Mouse (Mus musculus): Measurements from ENCODE around the gene 1700016K19Rik. TPM values are rescaled to one million over a fixed set of nuclear protein-coding genes. Genes with fewer than 3 reads are reported as not detected.
A peak's percentile ranks its signal among the peaks of the same experiment; 100 is the strongest.

1700016K19Rik gene
- 2.1 and 2.6 TPM in 2 replicates for polyA plus RNA-seq (2015; fragmentation: Nextera tagmentation; extraction: Ambion mirVana)

- 13% methylated on average over 34 of the region's 36 CpGs for WGBS
- Histone ChIP-seq H3K4me1 (ENCODE audit: control insufficient read depth, insufficient read depth, low read length) (peaks cover 10% of the 10 kb centered on the region; the same call in 1 of the 2 replicates), H3K27ac (ENCODE audit: low read length) (no peak within 1 kb of the TSS), H3K9me3 (ENCODE audit: control insufficient read depth, low read length) (no peaks in the 10 kb centered on the region), H3K4me2 (ENCODE audit: low read depth, low read length) (peak within 1 kb of the TSS; percentile 87), H3K4me3 (ENCODE audit: low read length) (peak within 1 kb of the TSS; percentile 74), H3K36me3 (ENCODE audit: control insufficient read depth, insufficient read depth, low read length) (no peaks in the 10 kb centered on the region), H3K9ac (ENCODE audit: low read depth, low read length) (peak within 1 kb of the TSS; percentile 69), H3K27me3 (replicated peaks; ENCODE audit: control insufficient read depth, insufficient read depth, low read length) (no peaks in the 10 kb centered on the region)
- ATAC-seq = peak; percentile 85
These were observed at the start of gene 1700016K19Rik for GRCm38 (mm10) chr11:75999440-76000155. Gene 1700016K19Rik (plus strand): TSS chr11:75999912.

DNA sequence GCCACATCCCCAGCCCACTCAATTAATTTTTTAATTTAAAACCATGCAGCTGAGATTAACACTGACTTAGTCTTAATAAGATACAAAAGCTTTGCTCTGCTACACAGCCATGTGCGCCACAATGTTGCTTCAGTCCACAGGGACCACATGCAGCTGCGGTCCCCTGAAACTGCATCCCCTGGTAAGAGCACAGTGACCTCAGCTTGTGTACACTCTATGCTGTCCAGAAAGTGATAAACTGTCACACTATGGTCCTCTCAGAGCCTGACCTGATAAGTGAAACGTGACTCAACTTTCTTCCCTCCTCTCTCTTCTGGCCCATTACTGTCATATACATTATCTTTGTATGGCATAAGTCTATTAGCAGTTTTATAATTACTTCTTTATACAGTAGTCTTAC is 49.3 kb upstream of the 1700016K19Rik start:
- H3K9me3 ChIP-seq (ENCODE audit: control insufficient read depth, low read length) = no peaks in the 10 kb centered on the region
- no peak overlapping the region for H3K27ac ChIP-seq (ENCODE audit: low read length)
- ATAC-seq = no peak
- no peaks in the 10 kb centered on the region for H3K36me3 ChIP-seq (ENCODE audit: control insufficient read depth, insufficient read depth, low read length)
- H3K4me1 ChIP-seq (ENCODE audit: control insufficient read depth, insufficient read depth, low read length) = peaks cover 22% of the 10 kb centered on the region
- H3K4me3 ChIP-seq (ENCODE audit: low read length) = no peak overlapping the region
- no peaks in the 10 kb centered on the region for H3K27me3 ChIP-seq (replicated peaks; ENCODE audit: control insufficient read depth, insufficient read depth, low read length)
- H3K9ac ChIP-seq (ENCODE audit: low read depth, low read length) = no peak overlapping the region
- WGBS = 63% methylated on average over 3 of the region's 3 CpGs
- H3K4me2 ChIP-seq (ENCODE audit: low read depth, low read length) = no peak overlapping the region

DNA sequence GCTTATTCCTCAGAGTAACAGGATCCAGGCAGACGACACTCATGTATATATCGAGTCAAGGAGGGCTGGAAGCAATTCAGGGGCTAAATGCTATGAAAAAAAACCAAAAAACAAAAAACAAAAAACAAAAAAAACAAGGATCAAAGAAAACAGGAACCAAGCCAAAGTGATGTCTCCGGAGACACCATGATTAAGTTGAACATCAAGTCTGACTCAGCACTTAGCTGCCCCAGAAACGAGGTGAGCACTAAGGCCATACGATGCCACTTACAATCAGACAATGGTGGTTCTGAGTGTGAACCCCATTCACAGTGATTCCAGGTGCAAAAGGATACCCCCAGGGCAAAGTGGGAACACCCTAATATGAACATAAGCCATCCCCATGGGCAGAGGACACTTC is 47.8 kb upstream of the 1700016K19Rik start:
- peaks cover 13% of the 10 kb centered on the region for H3K4me1 ChIP-seq (ENCODE audit: control insufficient read depth, insufficient read depth, low read length)
- H3K9me3 ChIP-seq (ENCODE audit: control insufficient read depth, low read length) = no peaks in the 10 kb centered on the region
- 78% methylated on average over 5 of the region's 5 CpGs for WGBS
- no peak overlapping the region for H3K27ac ChIP-seq (ENCODE audit: low read length)
- no peak overlapping the region for H3K4me3 ChIP-seq (ENCODE audit: low read length)
- no peak overlapping the region for H3K9ac ChIP-seq (ENCODE audit: low read depth, low read length)
- H3K4me2 ChIP-seq (ENCODE audit: low read depth, low read length) = no peak overlapping the region
- no peak for ATAC-seq
- H3K27me3 ChIP-seq (replicated peaks; ENCODE audit: control insufficient read depth, insufficient read depth, low read length) = no peaks in the 10 kb centered on the region
- H3K36me3 ChIP-seq (ENCODE audit: control insufficient read depth, insufficient read depth, low read length) = no peaks in the 10 kb centered on the region

- H3K4me1 ChIP-seq (ENCODE audit: control insufficient read depth, insufficient read depth, low read length) = no peaks in the 10 kb centered on the region
- no peaks in the 10 kb centered on the region for H3K27me3 ChIP-seq (replicated peaks; ENCODE audit: control insufficient read depth, insufficient read depth, low read length)
- H3K27ac ChIP-seq (ENCODE audit: low read length) = no peak overlapping the region
- no peaks in the 10 kb centered on the region for H3K9me3 ChIP-seq (ENCODE audit: control insufficient read depth, low read length)
- H3K9ac ChIP-seq (ENCODE audit: low read depth, low read length) = no peak overlapping the region
- H3K4me2 ChIP-seq (ENCODE audit: low read depth, low read length) = no peak overlapping the region
- H3K4me3 ChIP-seq (ENCODE audit: low read length) = no peak overlapping the region
- 86% methylated on average over 9 of the region's 9 CpGs for WGBS
- no peaks in the 10 kb centered on the region for H3K36me3 ChIP-seq (ENCODE audit: control insufficient read depth, insufficient read depth, low read length)
- ATAC-seq = no peak
These were observed 44.8 kb upstream of the 1700016K19Rik start for GRCm38 (mm10) chr11:75954896-75955295.

GRCm38 (mm10) chr11:75956651-75957050 is 43.1 kb upstream of the 1700016K19Rik start:
- H3K27me3 ChIP-seq (replicated peaks; ENCODE audit: control insufficient read depth, insufficient read depth, low read length) = no peaks in the 10 kb centered on the region
- H3K4me2 ChIP-seq (ENCODE audit: low read depth, low read length) = peak overlapping the region; percentile 50
- 46% methylated on average over 8 of the region's 8 CpGs for WGBS
- H3K4me1 ChIP-seq (ENCODE audit: control insufficient read depth, insufficient read depth, low read length) = no peaks in the 10 kb centered on the region
- no peak for ATAC-seq
- H3K36me3 ChIP-seq (ENCODE audit: control insufficient read depth, insufficient read depth, low read length) = no peaks in the 10 kb centered on the region
- no peaks in the 10 kb centered on the region for H3K9me3 ChIP-seq (ENCODE audit: control insufficient read depth, low read length)
- 0 out of 2 replicates have a peak overlapping the region, but pooled peaks have one; percentile 28 for H3K4me3 ChIP-seq (ENCODE audit: low read length)
- H3K27ac ChIP-seq (ENCODE audit: low read length) = peak overlapping the region; percentile 92
- H3K9ac ChIP-seq (ENCODE audit: low read depth, low read length) = peak overlapping the region; percentile 59; the same call in 1 of the 2 replicates

GRCm38 (mm10) chr11:75957124-75957832 is 42.4 kb upstream of the 1700016K19Rik start:
- ATAC-seq = peak; percentile 92
- Histone ChIP-seq H3K9ac (ENCODE audit: low read depth, low read length) (peak overlapping the region; percentile 59; the same call in 1 of the 2 replicates), H3K9me3 (ENCODE audit: control insufficient read depth, low read length) (no peaks in the 10 kb centered on the region), H3K4me1 (ENCODE audit: control insufficient read depth, insufficient read depth, low read length) (no peaks in the 10 kb centered on the region), H3K27ac (ENCODE audit: low read length) (peak overlapping the region; percentile 92), H3K4me3 (ENCODE audit: low read length) (peak overlapping the region; percentile 28; the same call in 1 of the 2 replicates), H3K4me2 (ENCODE audit: low read depth, low read length) (peak overlapping the region; percentile 50), H3K36me3 (ENCODE audit: control insufficient read depth, insufficient read depth, low read length) (no peaks in the 10 kb centered on the region), H3K27me3 (replicated peaks; ENCODE audit: control insufficient read depth, insufficient read depth, low read length) (no peaks in the 10 kb centered on the region)
- WGBS = 62% methylated on average over 17 of the region's 17 CpGs

GRCm38 (mm10) chr11:75961782-75962181 is 37.9 kb upstream of the 1700016K19Rik start:
- Histone ChIP-seq H3K27ac (ENCODE audit: low read length) (no peak overlapping the region), H3K9ac (ENCODE audit: low read depth, low read length) (no peak overlapping the region), H3K9me3 (ENCODE audit: control insufficient read depth, low read length) (no peaks in the 10 kb centered on the region), H3K27me3 (replicated peaks; ENCODE audit: control insufficient read depth, insufficient read depth, low read length) (no peaks in the 10 kb centered on the region), H3K36me3 (ENCODE audit: control insufficient read depth, insufficient read depth, low read length) (no peaks in the 10 kb centered on the region), H3K4me1 (ENCODE audit: control insufficient read depth, insufficient read depth, low read length) (peaks cover 22% of the 10 kb centered on the region), H3K4me3 (ENCODE audit: low read length) (no peak overlapping the region), H3K4me2 (ENCODE audit: low read depth, low read length) (no peak overlapping the region)
- WGBS = 90% methylated on average over 7 of the region's 7 CpGs
- ATAC-seq = no peak

- H3K9me3 ChIP-seq (ENCODE audit: control insufficient read depth, low read length) = no peaks in the 10 kb centered on the region
- WGBS = 28% methylated on average over 11 of the region's 11 CpGs
- H3K27ac ChIP-seq (ENCODE audit: low read length) = 0 out of 2 replicates have a peak overlapping the region, but pooled peaks have one; percentile 2
- H3K4me2 ChIP-seq (ENCODE audit: low read depth, low read length) = no peak overlapping the region
- H3K9ac ChIP-seq (ENCODE audit: low read depth, low read length) = no peak overlapping the region
- no peaks in the 10 kb centered on the region for H3K27me3 ChIP-seq (replicated peaks; ENCODE audit: control insufficient read depth, insufficient read depth, low read length)
- H3K4me3 ChIP-seq (ENCODE audit: low read length) = no peak overlapping the region
- no peak for ATAC-seq
- H3K4me1 ChIP-seq (ENCODE audit: control insufficient read depth, insufficient read depth, low read length) = peaks cover 27% of the 10 kb centered on the region
- no peaks in the 10 kb centered on the region for H3K36me3 ChIP-seq (ENCODE audit: control insufficient read depth, insufficient read depth, low read length)
These were observed 35.8 kb upstream of the 1700016K19Rik start for GRCm38 (mm10) chr11:75963730-75964475.

GRCm38 (mm10) chr11:75964476-75964730 is 35.3 kb upstream of the 1700016K19Rik start:
- no peak overlapping the region for H3K4me2 ChIP-seq (ENCODE audit: low read depth, low read length)
- no peaks in the 10 kb centered on the region for H3K36me3 ChIP-seq (ENCODE audit: control insufficient read depth, insufficient read depth, low read length)
- no peak overlapping the region for H3K4me3 ChIP-seq (ENCODE audit: low read length)
- WGBS = 55% methylated on average over 4 of the region's 4 CpGs
- H3K27me3 ChIP-seq (replicated peaks; ENCODE audit: control insufficient read depth, insufficient read depth, low read length) = no peaks in the 10 kb centered on the region
- 0 out of 2 replicates have a peak overlapping the region, but pooled peaks have one; percentile 2 for H3K27ac ChIP-seq (ENCODE audit: low read length)
- H3K4me1 ChIP-seq (ENCODE audit: control insufficient read depth, insufficient read depth, low read length) = peaks cover 27% of the 10 kb centered on the region
- no peak overlapping the region for H3K9ac ChIP-seq (ENCODE audit: low read depth, low read length)
- no peaks in the 10 kb centered on the region for H3K9me3 ChIP-seq (ENCODE audit: control insufficient read depth, low read length)
- ATAC-seq = no peak
